Mouse (Mus musculus) neural tube, embryonic 12.5 days (tissue): ENCODE results near the gene Gm5475. TPM values are rescaled to one million over a fixed set of nuclear protein-coding genes. Genes with fewer than 3 reads are reported as not detected.

Experiments
- polyA plus RNA-seq: library from polyadenylated mRNA; unstranded; fragments of >200 nt; fragmentation: Nextera tagmentation; extraction: Ambion mirVana; gene quantifications from 2 replicates; pipeline ENCODE4 v1.2.1, GENCODE M21; 2016

Gene Gm5475
- polyA plus RNA-seq, 1 experiment from 2014 or later, result 0.18 TPM

Other genes starting within 250 kb of the Gm5475 start
- gene Atf1, start 194.3 kb upstream of the Gm5475 start, polyA plus RNA-seq, result 26.0 and 27.0 TPM in 2 replicates
- gene Tmprss12, start 141.3 kb upstream of the Gm5475 start, polyA plus RNA-seq, result not detected in 2 replicates
- gene Mettl7a1, start 118.0 kb upstream of the Gm5475 start, polyA plus RNA-seq, result 3.8 and 5.9 TPM in 2 replicates
- gene Mettl7a3, start 87.2 kb upstream of the Gm5475 start, polyA plus RNA-seq, result 0.32 TPM in 2 replicates
- gene Methig1, start 69.0 kb upstream of the Gm5475 start, polyA plus RNA-seq, result 0.97 and 1.1 TPM in 2 replicates
- gene Mettl7a2, start 68.9 kb upstream of the Gm5475 start, polyA plus RNA-seq, result 0.14 TPM in 1 of 2 replicates, not detected in the other
- gene Higd1c, start 57.6 kb upstream of the Gm5475 start, polyA plus RNA-seq, result 0.66 and 0.75 TPM in 2 replicates
- 23.9 and 27.1 TPM in 2 replicates for gene Slc11a2, start 2.9 kb downstream of the Gm5475 start, polyA plus RNA-seq
- gene Letmd1, start 46.9 kb downstream of the Gm5475 start, polyA plus RNA-seq, result 48.5 and 50.6 TPM in 2 replicates
- 42.6 and 43.1 TPM in 2 replicates for gene Csrnp2, start 73.3 kb downstream of the Gm5475 start, polyA plus RNA-seq
- gene Tfcp2, start 129.9 kb downstream of the Gm5475 start, polyA plus RNA-seq, result 40.0 and 41.0 TPM in 2 replicates
- gene Pou6f1, start 177.8 kb downstream of the Gm5475 start, polyA plus RNA-seq, result 29.0 and 29.1 TPM in 2 replicates
- gene Dazap2, start 193.2 kb downstream of the Gm5475 start, polyA plus RNA-seq, result 171 and 182 TPM in 2 replicates
- 3.8 and 5.1 TPM in 2 replicates for gene Smagp, start 214.8 kb downstream of the Gm5475 start, polyA plus RNA-seq
- gene Bin2, start 247.4 kb downstream of the Gm5475 start, polyA plus RNA-seq, result 3.5 TPM in 2 replicates